Mouse (Mus musculus) central nervous system, embryonic 14 days (tissue): ENCODE data around the gene Tatdn3. TPM values are rescaled to one million over a fixed set of nuclear protein-coding genes. Genes with fewer than 3 reads are reported as not detected.

Experiments used
- polyA plus RNA-seq: library from polyadenylated mRNA; depleted of rRNA; stranded (reverse); fragments of >200 nt; gene quantifications from 2 replicates; pipeline ENCODE4 v1.2.3, GENCODE M21; 2012; rRNA removed

Gene Tatdn3
- polyA plus RNA-seq: 26.8 and 29.2 TPM in 2 replicates

GRCm38 (mm10) chr1:191062781-191063485, at the start of gene Tatdn3, which contains the start of gene Nsl1:
Gene Tatdn3, minus strand, starts transcription at chr1:191062932.
Gene Nsl1, plus strand, starts transcription at chr1:191063012.

DNA sequence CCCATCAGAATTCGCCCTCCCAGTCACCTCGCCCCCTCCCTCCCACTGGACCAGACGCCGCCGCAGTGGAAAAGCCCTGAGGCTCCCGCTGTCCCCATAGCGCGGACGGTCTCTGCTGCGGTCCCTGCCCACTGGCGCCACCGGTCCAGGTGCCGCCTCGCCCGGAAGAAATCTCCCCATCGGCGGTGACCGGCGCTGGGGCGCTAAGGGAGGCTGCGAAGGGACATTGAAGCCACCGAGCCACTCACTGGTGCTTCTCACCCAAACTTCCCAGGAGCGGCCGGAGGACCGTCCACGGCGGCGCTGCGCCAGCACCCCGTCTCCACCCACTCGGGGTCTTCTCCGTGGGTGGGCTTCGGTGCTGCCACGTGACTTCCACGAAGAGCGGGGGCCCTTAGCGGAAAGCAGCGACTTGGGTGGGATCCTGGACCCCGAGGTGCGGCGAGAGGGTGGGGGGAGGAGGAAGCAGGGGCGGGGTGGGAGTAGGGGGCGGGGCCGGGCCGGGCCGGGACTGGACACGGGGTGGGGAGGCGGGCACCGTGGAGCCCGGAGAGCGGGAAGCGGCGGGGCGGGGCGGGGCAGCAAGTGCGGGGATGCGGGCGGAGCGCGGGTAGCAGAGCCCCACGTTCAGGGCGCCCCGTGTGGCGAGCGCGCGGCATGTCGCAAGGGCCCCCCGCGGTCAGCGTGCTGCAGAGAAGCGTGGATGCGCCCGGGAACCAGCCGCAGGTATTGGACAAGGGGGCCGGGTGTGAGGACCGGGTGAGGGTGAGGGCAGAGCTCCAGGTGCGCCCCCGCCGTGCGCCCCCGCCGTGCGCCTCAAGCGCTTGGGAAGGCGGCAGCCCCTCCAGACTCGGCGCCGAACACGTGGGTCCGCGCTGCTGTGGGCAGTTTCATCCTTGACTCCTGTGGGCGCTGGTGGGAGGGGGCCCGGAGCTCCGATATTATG, 35.3 kb upstream of the Tatdn3 start, which contains the start of gene Batf3:
Gene Batf3 (plus strand): TSS at position 46 of the 946 bp plus-strand sequence.

DNA sequence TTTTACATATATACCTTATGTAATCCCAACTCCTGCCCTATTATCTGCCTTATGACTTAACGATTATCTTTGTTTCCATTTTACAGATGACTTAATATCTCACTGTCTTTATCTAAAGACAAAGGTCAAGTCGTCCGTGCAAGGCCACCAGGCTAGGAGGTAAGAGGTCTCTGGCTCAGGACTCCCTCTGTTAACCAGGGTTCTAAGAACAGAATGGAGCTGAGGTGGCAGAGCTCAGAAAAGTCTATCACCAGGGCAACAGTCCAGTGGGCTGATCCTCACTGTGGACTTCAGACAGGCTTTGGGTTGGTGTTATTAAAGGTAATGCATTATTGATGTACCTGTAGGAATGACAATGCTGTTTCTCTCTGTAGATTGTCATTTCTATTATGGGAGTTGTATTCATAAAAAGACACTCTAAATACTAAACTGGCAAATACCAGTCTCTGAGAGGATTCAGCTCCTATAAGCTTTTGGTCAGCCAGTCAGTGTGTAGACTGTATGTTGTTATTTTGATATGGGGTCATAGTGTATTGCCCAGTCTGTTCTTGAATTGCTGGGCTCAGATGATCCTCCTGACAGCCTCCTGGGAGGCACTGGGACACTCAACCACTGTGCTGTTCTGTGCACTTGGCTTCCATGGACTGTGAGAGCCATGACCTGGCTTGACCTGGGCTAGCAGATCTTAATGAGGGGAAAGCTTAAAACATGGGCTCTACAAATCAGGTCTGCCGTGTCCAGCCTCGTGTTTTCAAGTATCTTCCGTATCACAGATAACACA, 26.0 kb downstream of the Tatdn3 start, which contains the start of gene Spata45:
Gene Spata45 (plus strand): TSS at position 86 of the 781 bp plus-strand sequence.

GRCm38 (mm10) chr1:191026021-191026713, 36.6 kb downstream of the Tatdn3 start, which contains the start of gene Flvcr1:
Gene Flvcr1, minus strand, starts transcription at chr1:191026158.

Other genes with a start within 250 kb of the Tatdn3 start
- 20.5 and 22.6 TPM in 2 replicates for gene Rps6kc1, start 151.2 kb downstream of the Tatdn3 start, polyA plus RNA-seq
- gene Angel2, start 137.8 kb downstream of the Tatdn3 start, polyA plus RNA-seq: 54.6 and 63.3 TPM in 2 replicates
- gene Vash2, start 83.6 kb downstream of the Tatdn3 start, polyA plus RNA-seq: 49.2 and 56.3 TPM in 2 replicates
- gene Flvcr1, start 36.8 kb downstream of the Tatdn3 start, polyA plus RNA-seq: 19.6 and 20.6 TPM in 2 replicates
- not detected in 2 replicates for gene Spata45, start 26.3 kb downstream of the Tatdn3 start, polyA plus RNA-seq
- 9.4 and 9.5 TPM in 2 replicates for gene Nsl1, start 80 bp upstream of the Tatdn3 start, polyA plus RNA-seq
- 2.6 and 3.7 TPM in 2 replicates for gene Batf3, start 34.9 kb upstream of the Tatdn3 start, polyA plus RNA-seq
- gene Fam71a, start 101.9 kb upstream of the Tatdn3 start, polyA plus RNA-seq: not detected in 2 replicates
- 1.6 and 2.1 TPM in 2 replicates for gene Atf3, start 155.1 kb upstream of the Tatdn3 start, polyA plus RNA-seq